Mouse (Mus musculus) liver, adult (tissue): ENCODE measurements around the gene Tbc1d15.
A peak's percentile ranks its signal among the peaks of the same experiment; 100 is the strongest.

Experiments used
- GATA4 ChIP-seq: IDR thresholded peaks from 2 replicates; pipeline ENCODE4 v1.6.1; 2014; ENCODE audit warnings: mild to moderate bottlenecking, low read length; ENCODE audit not compliant: insufficient replicate concordance

Gene Tbc1d15

DNA sequence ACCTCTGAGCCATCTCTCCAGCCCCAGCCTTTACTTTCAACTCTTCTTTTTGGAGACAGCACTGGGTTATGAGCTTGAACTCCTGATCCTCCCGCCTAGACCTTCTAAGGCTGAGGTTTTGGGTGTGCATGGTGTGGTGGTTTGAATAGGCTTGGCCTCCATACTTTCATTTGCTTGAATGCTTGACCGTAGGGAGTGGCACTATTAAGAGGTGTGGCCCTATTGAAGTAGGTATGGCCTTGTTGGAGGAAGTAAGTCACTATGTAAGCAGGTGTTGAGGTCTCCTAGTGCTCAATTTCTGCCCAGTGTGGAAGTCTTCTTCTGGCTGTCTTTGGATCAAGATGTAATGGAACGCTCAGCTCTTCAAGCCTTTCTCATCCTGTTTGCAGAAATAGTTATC is 10.2 kb upstream of the Tbc1d15 start:
- no peak for TF ChIP-seq GATA4

DNA sequence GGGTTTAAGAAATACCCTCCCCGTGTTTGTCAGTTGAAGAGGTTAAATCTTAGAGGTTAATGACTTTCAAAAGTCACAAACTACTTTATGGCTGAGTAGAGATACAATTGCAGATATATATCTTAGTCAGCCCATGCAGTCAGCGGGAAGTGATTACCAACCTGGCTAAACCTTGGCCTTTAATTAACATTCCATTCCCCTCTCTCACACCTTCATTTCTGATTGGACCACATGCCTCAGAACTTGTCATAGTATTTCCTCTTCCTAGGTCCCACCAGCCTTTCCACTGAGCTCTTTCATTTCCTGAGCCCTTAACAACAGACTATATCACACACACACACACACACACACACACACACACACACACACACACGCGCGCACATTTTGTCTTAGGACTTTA is 4.9 kb upstream of the Tbc1d15 start:
- TF ChIP-seq GATA4 = no peak

DNA sequence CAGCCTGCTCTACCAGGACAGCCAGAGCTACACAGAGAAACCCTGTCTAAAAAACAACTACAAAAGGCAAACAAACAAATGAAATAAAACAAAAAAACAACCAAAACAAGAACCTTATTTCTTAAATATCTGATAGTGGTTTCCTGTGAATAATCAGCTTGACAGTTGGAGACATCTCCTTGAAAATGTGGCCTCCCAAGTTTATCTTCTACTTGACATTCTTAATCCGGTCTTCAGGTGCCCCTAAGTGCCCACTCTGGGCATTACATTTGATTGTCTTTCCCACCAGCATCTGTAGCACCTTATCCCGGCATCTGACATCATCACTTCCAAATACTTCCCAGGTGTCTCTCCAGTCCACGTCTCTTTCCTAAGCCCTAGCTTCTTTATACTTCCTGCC is 2.3 kb upstream of the Tbc1d15 start:
- no peak for TF ChIP-seq GATA4

GRCm38 (mm10) chr10:115252321-115252757 is 1.1 kb upstream of the Tbc1d15 start:
- TF ChIP-seq GATA4 = peak; percentile 65; the same call in 1 of the 2 replicates

DNA sequence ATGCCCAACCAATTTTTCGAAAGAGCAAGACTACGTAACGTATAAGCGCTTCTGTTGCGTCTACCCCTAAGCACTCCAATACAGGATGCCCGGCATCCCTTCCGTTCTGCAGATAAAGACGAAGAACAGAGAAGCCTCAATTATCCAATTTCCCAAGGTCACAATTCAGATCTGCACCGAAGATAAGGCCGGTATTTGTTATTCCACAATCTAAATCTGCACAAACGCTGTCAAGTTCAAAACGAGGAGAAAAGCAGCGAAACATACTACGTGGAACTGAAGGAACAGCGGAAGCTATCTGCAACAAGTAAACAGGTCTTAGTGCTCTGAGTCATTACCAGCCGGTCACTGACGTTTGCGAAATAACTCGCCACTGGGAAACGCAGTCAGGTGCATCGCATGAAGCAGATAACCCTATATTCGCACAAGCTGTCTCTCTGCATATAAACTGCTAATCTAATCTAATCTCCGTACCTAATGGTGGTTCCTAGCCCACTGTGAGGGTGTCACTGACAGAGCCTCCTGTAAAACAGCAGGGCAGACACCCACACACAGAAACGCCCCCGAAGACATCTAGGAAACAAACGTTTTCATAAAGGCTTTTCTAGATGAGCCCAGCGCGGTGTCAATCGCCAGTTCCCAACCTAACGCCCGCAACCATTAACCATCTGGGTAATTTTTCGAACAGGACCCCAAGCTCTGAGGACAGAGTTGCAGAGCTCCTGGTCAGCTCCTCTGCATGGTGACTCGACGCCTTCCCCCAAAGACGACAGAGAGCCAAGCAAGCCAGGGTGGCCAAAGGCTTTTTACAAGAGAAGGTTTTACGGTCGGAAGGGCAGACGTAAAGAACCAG is 806 bp downstream of the Tbc1d15 start:
- TF ChIP-seq GATA4 = peak; percentile 48; the same call in 1 of the 2 replicates

GRCm38 (mm10) chr10:115248041-115248440 is 3.2 kb downstream of the Tbc1d15 start:
- peak; percentile 93 for TF ChIP-seq GATA4

- no peak for TF ChIP-seq GATA4
These were observed 5.8 kb downstream of the Tbc1d15 start for GRCm38 (mm10) chr10:115245488-115245887.

GRCm38 (mm10) chr10:115241082-115241595 is 10.1 kb downstream of the Tbc1d15 start:
- TF ChIP-seq GATA4 = no peak

GRCm38 (mm10) chr10:115237931-115238330 is 13.3 kb downstream of the Tbc1d15 start:
- peak; percentile 51; the same call in 1 of the 2 replicates for TF ChIP-seq GATA4

DNA sequence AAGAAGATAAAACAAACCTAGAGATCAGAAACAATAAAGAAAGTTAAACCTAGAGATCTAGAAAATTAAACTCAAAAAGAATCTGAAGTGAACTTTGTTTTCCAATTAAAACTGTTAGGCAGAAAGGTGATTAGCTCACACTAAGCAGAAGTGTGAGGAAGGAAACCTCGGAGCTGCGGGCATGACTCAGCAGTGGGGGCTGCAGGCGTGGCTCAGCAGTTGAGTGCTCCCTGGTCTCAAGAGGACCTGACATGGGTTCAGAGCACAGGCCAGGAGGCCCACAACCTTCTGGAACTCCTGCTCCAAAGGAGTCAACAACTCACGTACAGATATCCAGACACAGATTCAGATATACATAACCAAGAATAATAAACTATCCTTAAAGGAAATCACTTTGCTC is 14.5 kb downstream of the Tbc1d15 start:
- TF ChIP-seq GATA4 = no peak

GRCm38 (mm10) chr10:115235501-115235900 is 15.8 kb downstream of the Tbc1d15 start:
- no peak for TF ChIP-seq GATA4

GRCm38 (mm10) chr10:115233798-115234197 is 17.5 kb downstream of the Tbc1d15 start:
- TF ChIP-seq GATA4 = no peak

- TF ChIP-seq GATA4 = no peak
These were observed 18.8 kb downstream of the Tbc1d15 start for GRCm38 (mm10) chr10:115232513-115232912.

DNA sequence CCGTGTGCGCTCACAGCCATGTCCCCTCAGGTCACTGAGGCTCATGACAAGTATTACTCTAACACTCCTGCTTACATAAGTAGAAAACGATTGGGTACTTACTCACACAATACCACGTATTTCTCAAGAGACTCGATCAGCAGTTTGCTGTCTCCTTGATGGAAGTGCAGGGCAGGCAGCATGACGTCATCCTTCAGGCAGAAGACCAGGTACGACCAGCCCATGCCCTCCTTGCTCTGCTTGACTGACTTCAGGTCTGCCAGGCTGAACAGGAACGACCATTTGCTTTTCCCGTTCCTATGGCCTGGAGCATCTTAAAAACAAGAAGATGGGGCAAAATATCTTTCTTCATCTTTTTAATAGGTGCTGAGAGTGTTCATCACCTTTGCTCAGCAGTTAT is 22.2 kb downstream of the Tbc1d15 start:
- TF ChIP-seq GATA4 = no peak

DNA sequence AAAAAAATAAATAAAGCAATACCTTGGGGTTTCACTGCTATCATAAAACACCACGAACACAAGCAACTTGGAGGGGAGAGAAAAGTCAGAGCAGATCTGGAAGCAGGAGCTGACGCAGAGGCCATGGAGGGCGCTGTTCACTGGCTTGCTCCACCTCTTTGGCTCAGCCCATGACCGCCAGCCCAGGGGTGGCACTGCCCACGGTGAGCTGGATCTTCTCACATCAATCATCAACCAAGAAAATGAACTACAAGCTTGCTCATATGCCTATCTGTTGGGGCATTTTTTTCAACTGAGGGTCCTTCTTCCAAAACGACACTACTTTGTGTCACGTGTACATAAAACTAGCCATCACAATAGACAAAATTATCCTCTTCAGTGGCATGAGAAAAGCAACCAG is 24.7 kb downstream of the Tbc1d15 start:
- no peak for TF ChIP-seq GATA4

- TF ChIP-seq GATA4 = no peak
These were observed 27.4 kb downstream of the Tbc1d15 start for GRCm38 (mm10) chr10:115223845-115224244.
